Mouse (Mus musculus) adrenal gland, adult 2 months (tissue): ENCODE measurements at regions not wholly inside any gene's neighbourhood (a gene's known extent, or its start where the extent isn't known, plus 50 kb on each side); places are given as distances from the start of the nearest gene placed in this dataset.

Experiments used
- DNase-seq: peaks from one replicate; pipeline ENCODE4 v3.0.0; 2021

- DNase-seq = no peak
Observed at GRCm38 (mm10) chr12:16139152-16139551, 322.4 kb upstream of the Trib2 start.

GRCm38 (mm10) chr12:16137801-16138200, 321.1 kb upstream of the Trib2 start:
- no peak for DNase-seq

- DNase-seq = no peak
Observed at GRCm38 (mm10) chr12:16136214-16136671, 319.5 kb upstream of the Trib2 start.

GRCm38 (mm10) chr12:16135602-16136213, 319.0 kb upstream of the Trib2 start:
- DNase-seq = no peak

GRCm38 (mm10) chr12:16134446-16134845, 317.7 kb upstream of the Trib2 start:
- no peak for DNase-seq

GRCm38 (mm10) chr12:16133253-16133652, 316.5 kb upstream of the Trib2 start:
- DNase-seq = no peak

GRCm38 (mm10) chr12:16131740-16132077, 315.0 kb upstream of the Trib2 start:
- DNase-seq = no peak

GRCm38 (mm10) chr12:16131028-16131739, 314.5 kb upstream of the Trib2 start:
- no peak for DNase-seq

- no peak for DNase-seq
Observed at GRCm38 (mm10) chr12:16130605-16131004, 313.9 kb upstream of the Trib2 start.

GRCm38 (mm10) chr12:16129923-16130322, 313.2 kb upstream of the Trib2 start:
- DNase-seq = no peak

- no peak for DNase-seq
Observed at GRCm38 (mm10) chr12:16129243-16129642, 312.5 kb upstream of the Trib2 start.

- no peak for DNase-seq
Observed at GRCm38 (mm10) chr12:16124906-16125305, 308.2 kb upstream of the Trib2 start.

GRCm38 (mm10) chr12:16122353-16123127, 305.8 kb upstream of the Trib2 start:
- DNase-seq = no peak

GRCm38 (mm10) chr12:16121787-16122186, 305.1 kb upstream of the Trib2 start:
- DNase-seq = no peak

GRCm38 (mm10) chr12:16118710-16119109, 302.0 kb upstream of the Trib2 start:
- no peak for DNase-seq

GRCm38 (mm10) chr12:16106946-16107345, 290.2 kb upstream of the Trib2 start:
- no peak for DNase-seq

GRCm38 (mm10) chr12:16098840-16099239, 282.1 kb upstream of the Trib2 start:
- no peak for DNase-seq

- no peak for DNase-seq
Observed at GRCm38 (mm10) chr12:16092643-16093042, 275.9 kb upstream of the Trib2 start.

- DNase-seq = no peak
Observed at GRCm38 (mm10) chr12:16091336-16091735, 274.6 kb upstream of the Trib2 start.

GRCm38 (mm10) chr12:16083176-16083575, 266.5 kb upstream of the Trib2 start:
- no peak for DNase-seq

- no peak for DNase-seq
Observed at GRCm38 (mm10) chr12:16077215-16077614, 260.5 kb upstream of the Trib2 start.

GRCm38 (mm10) chr12:16075962-16076361, 259.2 kb upstream of the Trib2 start:
- no peak for DNase-seq

GRCm38 (mm10) chr12:16068940-16069339, 252.2 kb upstream of the Trib2 start:
- no peak for DNase-seq
